Mouse (Mus musculus): ENCODE data around the gene Olfr554. TPM values are rescaled to one million over a fixed set of nuclear protein-coding genes. Genes with fewer than 3 reads are reported as not detected.

Olfr554 gene
- polyA plus RNA-seq (2012): not detected in 2 replicates

GRCm38 (mm10) chr7:102638132-102638531 lies at the start of gene Olfr554:
Gene Olfr554 (plus strand): TSS chr7:102638432.
- TF ChIP-seq GATA1 (IDR thresholded peaks at IDR 0.05; ENCODE audit: low read length): no peak

DNA sequence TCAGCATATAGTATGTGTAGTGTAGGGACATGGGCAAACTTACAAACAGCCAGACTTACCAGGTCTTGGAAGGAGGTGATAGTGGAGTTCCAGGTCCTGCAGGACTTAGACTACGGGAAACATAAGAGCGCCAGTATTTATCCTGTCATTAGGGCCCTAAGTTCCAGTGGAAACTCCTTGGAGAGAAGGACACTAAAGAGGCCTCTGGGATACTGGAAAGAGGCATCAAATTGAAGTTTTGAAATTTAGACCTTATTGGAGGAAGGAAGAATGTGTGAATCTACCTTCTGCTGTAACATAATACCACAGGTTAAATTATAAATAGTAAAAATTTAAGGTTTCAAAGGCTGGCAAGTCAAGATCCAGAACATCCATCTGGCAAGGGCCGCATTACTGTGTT lies 46.4 kb upstream of the Olfr554 start, which contains the start of gene Olfr551:
TSS of gene Olfr551 (minus strand) at position 101 of the 400 bp plus-strand sequence.
- TF ChIP-seq GATA1 (IDR thresholded peaks at IDR 0.05; ENCODE audit: low read length): no peak

GRCm38 (mm10) chr7:102597378-102598031 lies 40.7 kb upstream of the Olfr554 start, which contains the start of gene Olfr552:
Gene Olfr552 (plus strand): TSS chr7:102597770.
- TF ChIP-seq GATA1 (IDR thresholded peaks at IDR 0.05; ENCODE audit: low read length): no peak

- TF ChIP-seq GATA1 (IDR thresholded peaks at IDR 0.05; ENCODE audit: low read length): no peak
These were observed 20.1 kb upstream of the Olfr554 start, which contains the start of gene Olfr553 for GRCm38 (mm10) chr7:102618118-102618517. Gene Olfr553 (minus strand): TSS chr7:102618218.

DNA sequence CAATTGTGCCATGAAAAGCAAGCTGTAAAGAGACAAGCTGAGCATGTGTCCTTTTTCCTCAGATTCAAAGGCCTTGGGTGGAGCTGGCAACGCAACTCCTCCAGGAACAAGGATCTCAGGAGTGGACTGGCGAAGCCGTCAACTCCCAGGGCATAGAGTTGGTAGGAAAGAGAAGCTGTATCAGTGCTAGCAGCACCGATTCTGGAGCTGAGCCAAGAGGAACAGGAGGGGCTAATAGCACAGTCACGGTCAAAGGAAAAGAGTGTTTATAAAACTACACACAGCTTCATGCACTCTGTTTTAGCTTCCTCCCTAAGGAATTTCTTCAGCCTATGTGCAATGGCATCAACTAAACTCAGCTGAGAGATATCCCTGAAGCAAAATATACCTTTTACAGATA lies 18.6 kb upstream of the Olfr554 start:
- no peak for TF ChIP-seq GATA1 (IDR thresholded peaks at IDR 0.05; ENCODE audit: low read length)

GRCm38 (mm10) chr7:102636665-102637064 lies 1.6 kb upstream of the Olfr554 start:
- TF ChIP-seq GATA1 (IDR thresholded peaks at IDR 0.05; ENCODE audit: low read length): no peak

- no peak for TF ChIP-seq GATA1 (IDR thresholded peaks at IDR 0.05; ENCODE audit: low read length)
These were observed 20.3 kb downstream of the Olfr554 start, which contains the start of gene Olfr555 for GRCm38 (mm10) chr7:102658523-102658922. Gene Olfr555 (plus strand): TSS chr7:102658823.

DNA sequence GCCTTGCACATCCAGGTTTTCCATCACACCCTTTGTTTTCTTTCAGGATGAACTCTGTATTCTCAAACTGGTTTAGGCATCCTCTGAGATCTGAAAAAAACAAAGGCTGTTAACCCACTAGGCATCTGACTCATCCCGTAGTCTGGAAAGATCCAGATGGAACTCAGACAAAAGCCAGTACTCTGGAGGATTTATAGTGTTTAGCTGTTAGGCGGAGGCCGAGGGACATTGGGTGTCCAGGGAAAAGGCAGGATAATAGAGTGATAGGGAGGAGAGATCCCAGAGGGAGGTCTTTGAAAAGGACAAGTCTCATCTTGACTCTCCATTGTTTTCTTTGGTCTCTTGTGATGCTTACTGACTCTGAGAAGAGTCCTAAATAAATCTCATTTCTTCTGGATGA lies 26.4 kb downstream of the Olfr554 start, which contains the start of gene Olfr556:
TSS of gene Olfr556 (plus strand) at position 301 of the 400 bp plus-strand sequence.
- no peak for TF ChIP-seq GATA1 (IDR thresholded peaks at IDR 0.05; ENCODE audit: low read length)

DNA sequence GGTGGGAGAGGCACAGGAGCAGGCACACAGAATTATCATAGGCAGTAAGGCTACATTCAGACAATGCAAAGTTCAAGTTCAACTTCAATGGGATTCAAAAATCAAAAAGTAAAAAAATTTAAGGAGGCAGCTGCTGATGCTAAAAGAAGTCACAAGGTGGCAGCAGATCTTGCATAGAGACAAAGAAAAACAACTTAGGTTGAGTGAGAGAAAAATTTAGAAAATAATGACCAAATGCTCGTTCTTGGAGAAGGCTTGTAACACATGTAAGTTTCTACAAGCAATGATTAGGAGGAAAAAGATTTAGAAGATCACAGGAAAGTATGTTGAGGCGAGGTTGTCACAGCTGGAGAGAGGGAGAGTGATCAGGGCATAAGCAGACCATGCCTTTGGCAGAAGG lies 27.1 kb downstream of the Olfr554 start:
- TF ChIP-seq GATA1 (IDR thresholded peaks at IDR 0.05; ENCODE audit: low read length): no peak

GRCm38 (mm10) chr7:102676225-102676624 lies 38.0 kb downstream of the Olfr554 start:
- no peak for TF ChIP-seq GATA1 (IDR thresholded peaks at IDR 0.05; ENCODE audit: low read length)

DNA sequence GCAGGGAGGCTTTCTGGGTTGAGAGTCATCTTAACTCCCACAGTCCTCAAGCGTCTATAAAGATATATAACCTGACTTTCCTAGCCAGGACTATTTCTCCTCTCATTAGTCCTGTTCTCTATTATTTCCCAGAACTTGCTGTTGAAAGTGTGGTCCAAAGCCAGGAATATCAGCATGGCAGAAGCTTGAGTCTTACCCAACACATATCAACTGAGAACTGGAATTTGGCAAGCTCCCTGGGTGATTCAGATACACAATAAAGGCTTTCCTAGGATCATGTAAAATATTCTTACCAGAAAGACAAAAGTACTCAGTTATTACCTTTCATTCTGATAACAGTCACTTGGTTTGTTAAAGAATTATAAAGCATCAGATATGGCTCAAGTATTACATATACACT lies 43.7 kb downstream of the Olfr554 start:
- TF ChIP-seq GATA1 (IDR thresholded peaks at IDR 0.05; ENCODE audit: low read length): no peak

DNA sequence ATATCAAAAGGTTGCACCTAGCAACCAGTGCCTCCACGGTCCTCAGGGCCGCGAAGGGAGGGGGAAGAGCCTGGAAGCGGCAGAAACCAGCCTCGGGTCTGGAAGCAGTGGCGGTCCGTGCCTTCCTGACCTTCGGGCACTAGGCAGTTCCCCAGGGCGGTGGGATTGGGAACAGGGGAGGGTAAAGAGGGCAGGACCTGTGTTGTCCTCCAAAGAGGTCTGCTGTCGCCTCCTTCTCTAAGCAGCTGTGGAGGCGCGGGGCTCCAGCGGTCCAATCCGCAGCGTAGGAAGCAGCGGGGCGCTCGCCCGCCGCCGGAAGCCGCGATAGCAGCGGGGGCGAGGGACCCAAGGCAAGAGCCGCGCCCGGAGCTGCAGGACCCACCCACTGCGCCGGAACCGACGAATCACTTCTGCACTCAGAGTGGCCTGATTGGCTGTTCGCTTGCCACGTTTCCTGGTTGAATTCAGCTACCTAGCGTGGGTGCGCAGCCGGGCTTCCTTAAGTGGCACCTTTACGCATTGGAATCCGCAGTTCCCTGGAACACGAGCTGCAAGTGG lies 48.8 kb downstream of the Olfr554 start, which contains the start of gene Trim68:
TSS of gene Trim68 (minus strand) at position 384 of the 558 bp plus-strand sequence.
- no peak for TF ChIP-seq GATA1 (IDR thresholded peaks at IDR 0.05; ENCODE audit: low read length)

Other genes starting within 250 kb of the Olfr554 start
- 96.3 and 156 TPM in 2 replicates for gene Rrm1, start 196.7 kb upstream of the Olfr554 start, polyA plus RNA-seq (2012)
- not detected in 2 replicates for gene Olfr543, start 156.8 kb upstream of the Olfr554 start, polyA plus RNA-seq (2012)
- not detected in 2 replicates for gene Olfr544, start 150.1 kb upstream of the Olfr554 start, polyA plus RNA-seq (2012)
- gene Olfr545, start 138.9 kb upstream of the Olfr554 start, polyA plus RNA-seq (2012): not detected in 2 replicates
- not detected in 2 replicates for gene Olfr547, start 103.7 kb upstream of the Olfr554 start, polyA plus RNA-seq (2012)
- not detected in 2 replicates for gene Olfr548-ps1, start 97.5 kb upstream of the Olfr554 start, polyA plus RNA-seq (2012)
- not detected in 2 replicates for gene Olfr549, start 88.6 kb upstream of the Olfr554 start, polyA plus RNA-seq (2012)
- gene Trim21, start 72.9 kb upstream of the Olfr554 start, polyA plus RNA-seq (2012): 2.4 and 5.2 TPM in 2 replicates
- gene Olfr550, start 67.0 kb upstream of the Olfr554 start, polyA plus RNA-seq (2012): not detected in 2 replicates
- gene Olfr551, start 46.5 kb upstream of the Olfr554 start, polyA plus RNA-seq (2012): not detected in 2 replicates
- not detected in 2 replicates for gene Olfr552, start 40.7 kb upstream of the Olfr554 start, polyA plus RNA-seq (2012)
- not detected in 2 replicates for gene Olfr553, start 20.2 kb upstream of the Olfr554 start, polyA plus RNA-seq (2012)
- not detected in 2 replicates for gene Olfr555, start 20.4 kb downstream of the Olfr554 start, polyA plus RNA-seq (2012)
- not detected in 2 replicates for gene Olfr556, start 26.5 kb downstream of the Olfr554 start, polyA plus RNA-seq (2012)
- 1.8 and 1.9 TPM in 2 replicates for gene Trim68, start 48.9 kb downstream of the Olfr554 start, polyA plus RNA-seq (2012)
- gene Olfr557, start 57.5 kb downstream of the Olfr554 start, polyA plus RNA-seq (2012): not detected in 2 replicates
- not detected in 2 replicates for gene Olfr558, start 63.8 kb downstream of the Olfr554 start, polyA plus RNA-seq (2012)
- not detected in 2 replicates for gene Olfr33, start 80.6 kb downstream of the Olfr554 start, polyA plus RNA-seq (2012)
- gene Olfr559, start 89.1 kb downstream of the Olfr554 start, polyA plus RNA-seq (2012): not detected in 2 replicates
- not detected in 2 replicates for gene Olfr560, start 120.9 kb downstream of the Olfr554 start, polyA plus RNA-seq (2012)
- not detected in 2 replicates for gene Olfr78, start 121.0 kb downstream of the Olfr554 start, polyA plus RNA-seq (2012)
- not detected in 2 replicates for gene Olfr561, start 132.8 kb downstream of the Olfr554 start, polyA plus RNA-seq (2012)
- not detected in 2 replicates for gene Olfr564, start 165.0 kb downstream of the Olfr554 start, polyA plus RNA-seq (2012)
- gene Olfr566, start 220.3 kb downstream of the Olfr554 start, polyA plus RNA-seq (2012): not detected in 2 replicates
- gene Olfr568, start 238.7 kb downstream of the Olfr554 start, polyA plus RNA-seq (2012): not detected in 2 replicates

All from G1E-ER4 (cell line).